Mouse (Mus musculus) olfactory bulb, adult 2 months (tissue): ENCODE measurements around the gene Tdgf1. TPM values are rescaled to one million over a fixed set of nuclear protein-coding genes. Genes with fewer than 3 reads are reported as not detected.

ENCODE experiments used
- H3K27ac ChIP-seq: fragments of 200-500 bp; 2 replicates; pipeline ENCODE4 v1.5.1; 2012; ENCODE audit warnings: low read depth, low read length; ENCODE audit not compliant: insufficient read depth
- H3K4me1 ChIP-seq: fragments of 200-500 bp; 2 replicates; pipeline ENCODE4 v1.6.1; 2012; ENCODE audit warnings: low read length; ENCODE audit not compliant: control insufficient read depth, insufficient read depth
- H3K4me3 ChIP-seq: fragments of 200-500 bp; 2 replicates; pipeline ENCODE4 v1.5.1; 2012; ENCODE audit warnings: mild to moderate bottlenecking, low read depth, low read length, moderate library complexity; ENCODE audit not compliant: insufficient read depth
- CTCF ChIP-seq: fragments of 200-500 bp; IDR thresholded peaks from 2 replicates; pipeline ENCODE4 v1.5.1; 2012; ENCODE audit warnings: low read depth, mild to moderate bottlenecking, low read length, moderate library complexity; ENCODE audit not compliant: insufficient read depth
- POLR2A ChIP-seq: fragments of 200-500 bp; IDR thresholded peaks from 2 replicates; pipeline ENCODE4 v1.6.1; 2012; ENCODE audit warnings: mild to moderate bottlenecking, low read depth, low read length, moderate library complexity; ENCODE audit not compliant: insufficient read depth
- WGBS: fragments of 180-500 bp; shearing (Covaris S2); methylation state at CpG from one replicate; pipeline ENCODE4 v1.1.7; 2018; 5-methylcytosine and 5-hydroxymethylcytosine counted together
- polyA plus RNA-seq: library from polyadenylated mRNA; stranded (reverse); fragments of >200 nt; gene quantifications from 2 replicates; pipeline ENCODE4 v1.2.4, GENCODE M21; 2012; ENCODE audit warnings: low replicate concordance; ENCODE audit not compliant: missing spikeins, insufficient read depth, insufficient read length

Gene Tdgf1
- polyA plus RNA-seq, 1 experiment: not detected

DNA sequence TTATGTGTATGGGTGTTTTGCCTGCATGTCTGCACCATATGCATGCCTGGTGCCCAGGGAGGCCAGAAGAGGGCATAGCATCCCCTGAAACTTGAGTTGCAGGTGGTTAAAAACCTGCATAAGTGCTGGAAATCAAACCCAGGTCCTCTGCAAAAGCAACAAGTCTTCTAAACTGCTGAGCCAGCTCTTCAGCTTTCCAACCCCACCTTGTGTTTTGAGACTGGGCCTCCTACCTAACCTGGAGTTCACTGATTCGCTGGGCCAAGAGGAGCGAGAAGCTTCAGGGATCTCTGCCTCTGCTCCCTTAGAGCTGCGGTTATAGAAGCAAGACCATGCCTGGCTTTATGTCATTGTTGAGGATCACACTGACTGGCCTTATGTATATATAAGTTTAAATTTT is 4.2 kb upstream of the Tdgf1 start:
- Histone ChIP-seq H3K27ac (no peak overlapping the region), H3K4me3 (no peak overlapping the region), H3K4me1 (peaks cover 5% of the 10 kb centered on the region; the same call in 1 of the 2 replicates)
- TF ChIP-seq CTCF (no peak), POLR2A (no peak)
- WGBS: over 99% methylated on average over 3 of the region's 3 CpGs

DNA sequence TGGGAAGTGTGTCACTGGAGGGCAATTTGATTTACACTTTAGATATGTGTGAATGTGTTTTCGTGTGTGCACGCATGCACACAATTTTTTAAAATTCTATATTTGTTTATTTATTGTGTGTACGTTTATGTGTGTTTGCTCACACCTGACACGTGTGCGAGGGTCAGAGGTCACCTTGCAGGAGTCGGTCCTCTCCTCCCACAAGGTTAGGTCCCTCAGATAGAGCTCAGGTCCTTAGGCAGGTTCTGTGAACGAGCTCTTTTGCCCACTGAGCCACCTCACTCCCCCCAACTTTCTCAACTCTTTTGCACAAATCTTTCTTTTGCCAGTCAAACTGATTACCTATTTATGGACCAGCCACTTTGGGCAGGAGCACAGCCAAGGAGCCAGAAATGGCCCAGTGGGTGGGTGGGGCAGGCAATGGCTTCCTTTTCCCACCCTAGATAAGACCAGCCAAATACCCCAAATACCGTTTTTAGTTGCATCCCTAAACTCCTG is 2.9 kb upstream of the Tdgf1 start:
- TF ChIP-seq POLR2A (no peak), CTCF (no peak)
- 89% methylated on average over 8 of the region's 8 CpGs for WGBS
- H3K4me1 ChIP-seq: peaks cover 5% of the 10 kb centered on the region; the same call in 1 of the 2 replicates
- H3K27ac ChIP-seq: no peak overlapping the region
- H3K4me3 ChIP-seq: no peak overlapping the region

DNA sequence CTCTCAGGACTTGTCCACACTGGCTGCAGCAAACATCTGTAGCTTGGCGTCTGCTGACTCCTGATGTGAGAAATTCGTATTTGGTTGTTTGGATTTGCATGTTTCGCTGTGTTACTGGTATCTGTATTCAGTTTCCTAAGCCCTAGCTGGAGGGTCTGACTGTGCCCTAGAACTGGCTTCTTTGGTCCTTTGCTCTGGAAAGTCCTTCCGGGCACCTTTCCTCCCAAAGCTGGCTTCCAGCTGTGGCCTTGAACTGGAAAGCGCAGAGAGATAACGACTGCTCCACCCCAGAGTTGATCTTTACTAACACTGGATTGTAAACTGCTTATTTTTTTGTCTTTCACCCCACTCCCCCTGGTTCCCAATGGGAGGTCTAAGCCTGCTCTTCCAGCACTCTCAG is 1.9 kb upstream of the Tdgf1 start:
- peaks cover 5% of the 10 kb centered on the region; the same call in 1 of the 2 replicates for H3K4me1 ChIP-seq
- H3K4me3 ChIP-seq: no peak overlapping the region
- WGBS: 84% methylated on average over 6 of the region's 6 CpGs
- H3K27ac ChIP-seq: no peak overlapping the region
- TF ChIP-seq POLR2A (no peak), CTCF (no peak)

DNA sequence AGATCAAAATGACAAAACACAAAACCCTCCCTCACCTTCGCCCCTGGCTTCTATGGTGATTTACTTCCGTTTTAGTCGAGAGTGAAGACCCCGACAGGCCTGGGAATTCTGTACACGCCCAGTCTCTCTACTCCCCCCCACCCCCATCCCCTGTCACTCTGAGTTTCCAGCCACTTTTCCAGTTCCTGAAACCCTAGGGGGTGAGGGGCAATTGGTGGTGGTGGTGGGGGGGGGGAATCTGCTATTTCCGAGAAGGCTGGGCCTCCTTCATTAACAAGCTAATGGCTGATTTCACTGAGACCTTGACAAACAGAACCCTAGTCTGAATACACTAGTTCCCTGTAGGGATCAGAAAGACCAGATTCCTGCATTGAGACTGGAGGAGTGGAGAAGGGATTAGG is 1.3 kb upstream of the Tdgf1 start:
- H3K4me1 ChIP-seq: peaks cover 5% of the 10 kb centered on the region; the same call in 1 of the 2 replicates
- TF ChIP-seq POLR2A (no peak), CTCF (no peak)
- 54% methylated on average over 6 of the region's 6 CpGs for WGBS
- no peak overlapping the region for H3K27ac ChIP-seq
- no peak overlapping the region for H3K4me3 ChIP-seq

DNA sequence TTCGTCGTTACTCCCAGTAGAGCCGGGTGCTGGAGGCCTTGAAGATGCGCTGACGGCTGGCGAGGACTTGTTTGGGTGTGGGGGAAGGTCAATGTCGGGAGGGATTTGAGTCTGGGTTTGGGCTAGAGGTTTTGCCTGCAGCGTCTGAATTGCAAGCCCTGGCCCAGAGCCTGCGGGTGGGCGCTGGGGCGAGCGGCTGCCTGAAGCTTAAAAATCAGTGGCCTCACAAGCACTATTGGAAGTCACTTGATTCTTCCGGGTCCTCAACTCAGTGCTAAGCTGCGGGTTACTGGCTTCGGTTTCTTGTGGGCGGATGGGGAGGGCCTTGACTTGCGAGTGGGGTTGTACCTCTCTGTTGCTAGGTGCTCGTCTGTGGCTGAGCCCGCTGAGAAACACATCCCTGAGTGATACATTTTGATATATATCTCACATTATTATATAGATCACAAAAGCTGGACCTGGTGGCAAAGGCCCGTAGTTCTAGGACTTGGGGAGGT is 638 bp upstream of the Tdgf1 start:
- Histone ChIP-seq H3K4me3 (no peak overlapping the region), H3K27ac (no peak overlapping the region), H3K4me1 (peaks cover 5% of the 10 kb centered on the region; the same call in 1 of the 2 replicates)
- 51% methylated on average over 20 of the region's 20 CpGs for WGBS
- TF ChIP-seq POLR2A (no peak), CTCF (no peak)

DNA sequence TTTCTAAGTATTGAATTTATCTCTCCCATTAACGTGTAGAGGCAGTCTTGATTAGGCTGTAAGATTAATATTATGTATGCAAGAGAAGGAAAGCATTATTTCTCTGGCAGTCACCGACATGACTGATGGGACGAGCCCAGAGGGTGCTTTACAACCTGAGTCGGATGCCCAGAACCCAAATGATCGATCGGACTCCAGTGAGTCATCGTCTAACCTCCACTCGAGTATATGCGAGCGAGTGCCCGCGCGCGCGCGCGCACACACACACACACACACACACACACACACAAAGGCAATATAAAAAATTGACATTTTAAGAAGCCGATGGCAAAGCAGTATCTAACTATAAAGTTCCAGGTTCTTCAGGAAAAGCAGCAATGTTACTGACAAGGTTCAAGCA is 615 bp downstream of the Tdgf1 start:
- no peak overlapping the region for H3K4me3 ChIP-seq
- H3K4me1 ChIP-seq: peaks cover 5% of the 10 kb centered on the region; the same call in 1 of the 2 replicates
- 43% methylated on average over 18 of the region's 18 CpGs for WGBS
- no peak overlapping the region for H3K27ac ChIP-seq
- TF ChIP-seq CTCF: no peak
- TF ChIP-seq POLR2A: no peak

DNA sequence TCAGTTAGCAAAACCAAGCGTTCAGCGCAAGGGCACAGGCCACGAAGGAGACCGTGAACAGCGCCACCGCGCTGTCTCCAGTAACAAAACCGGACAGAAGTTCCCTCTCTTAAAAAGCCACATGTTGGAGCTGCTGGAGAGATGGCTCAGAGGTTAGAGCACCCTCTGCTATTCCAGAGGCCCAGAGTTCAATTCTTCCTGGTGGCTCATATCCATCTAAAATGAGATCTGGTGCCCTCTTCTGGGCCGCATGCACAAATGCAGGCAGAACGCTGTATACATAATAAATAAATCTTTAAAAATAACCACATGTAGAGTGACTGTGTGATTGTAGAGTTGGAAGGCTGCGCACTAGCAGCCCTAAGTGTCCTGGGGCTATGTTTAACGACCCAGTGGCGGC is 1.7 kb downstream of the Tdgf1 start:
- Histone ChIP-seq H3K4me1 (peaks cover 5% of the 10 kb centered on the region; the same call in 1 of the 2 replicates), H3K27ac (no peak overlapping the region), H3K4me3 (no peak overlapping the region)
- WGBS: 34% methylated on average over 13 of the region's 13 CpGs
- no peak for TF ChIP-seq CTCF

DNA sequence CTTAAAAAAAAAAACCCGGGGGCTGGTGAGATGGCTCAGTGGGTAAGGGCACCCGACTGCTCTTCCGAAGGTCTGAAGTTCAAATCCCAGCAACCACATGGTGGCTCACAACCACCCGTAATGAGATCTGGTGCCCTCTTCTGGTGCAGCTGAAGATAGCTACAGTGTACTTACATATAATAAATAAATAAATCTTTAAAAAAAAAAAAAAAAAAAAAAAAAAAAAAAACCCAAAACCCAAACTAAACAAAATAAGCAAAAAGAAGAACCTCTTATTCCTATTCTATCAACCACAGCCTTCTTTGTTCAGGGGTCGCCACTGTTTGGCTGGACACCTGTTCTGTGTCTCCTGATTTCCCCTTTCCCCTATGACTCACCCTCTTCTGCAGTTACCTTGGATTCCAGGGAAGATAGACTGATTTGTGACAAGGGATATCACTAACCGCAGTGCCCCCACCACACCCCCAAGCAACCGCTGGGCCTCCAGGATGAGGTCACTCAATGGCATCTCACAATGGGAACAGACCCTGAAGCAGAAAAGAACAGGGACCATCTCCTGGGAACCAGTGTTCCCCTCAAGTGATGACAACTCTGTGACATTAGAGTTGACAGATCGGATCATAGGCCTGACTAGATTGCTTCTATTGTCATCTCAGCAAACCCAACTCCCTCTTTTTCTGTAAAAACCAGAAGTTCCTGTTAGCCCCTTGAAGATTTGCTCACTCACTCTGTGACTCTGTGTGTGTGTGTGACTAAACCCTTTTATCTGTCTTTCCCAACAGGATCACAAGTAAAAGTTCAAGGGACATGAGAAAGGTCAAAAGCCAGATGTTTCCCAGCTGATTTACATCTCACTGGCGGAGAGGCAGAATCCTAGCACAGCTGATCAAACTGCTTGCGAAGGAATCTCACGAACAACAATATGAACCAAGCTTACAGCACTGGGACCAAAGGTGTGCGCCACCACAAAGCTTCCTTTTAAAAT is 8.2 kb downstream of the Tdgf1 start:
- no peak for TF ChIP-seq CTCF
- no peak for TF ChIP-seq POLR2A
- Histone ChIP-seq H3K4me1 (no peaks in the 10 kb centered on the region), H3K27ac (no peak overlapping the region), H3K4me3 (no peak overlapping the region)
- WGBS: 89% methylated on average over 12 of the region's 12 CpGs

DNA sequence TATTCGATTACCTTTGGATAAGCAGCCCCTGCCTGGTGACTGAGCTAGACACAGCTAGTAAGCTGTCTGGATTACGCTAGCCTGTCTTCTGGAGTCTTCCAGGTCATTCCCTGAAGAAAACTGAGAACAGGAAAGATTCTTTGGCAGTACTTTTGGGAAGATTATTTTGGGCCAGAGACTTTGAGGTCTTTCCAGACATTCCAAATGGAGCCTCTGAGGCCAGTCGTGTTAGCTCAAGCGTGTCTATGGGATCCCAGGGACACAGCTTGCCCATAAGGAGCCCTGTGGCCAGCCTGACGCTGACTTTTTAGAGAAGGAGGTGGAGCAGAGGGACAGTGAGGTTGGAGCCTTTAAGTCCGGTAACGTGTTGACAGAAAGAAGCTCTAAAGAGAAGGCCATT is 10.0 kb downstream of the Tdgf1 start:
- 86% methylated on average over 7 of the region's 7 CpGs for WGBS

More for the DNA sequence above, 10.0 kb downstream of the Tdgf1 start:
- Histone ChIP-seq H3K27ac (no peak overlapping the region), H3K4me3 (no peak overlapping the region), H3K4me1 (no peaks in the 10 kb centered on the region)
- TF ChIP-seq POLR2A (no peak), CTCF (no peak)
